Mouse (Mus musculus): ENCODE results near the gene Pcgf3.

Gene Pcgf3

DNA sequence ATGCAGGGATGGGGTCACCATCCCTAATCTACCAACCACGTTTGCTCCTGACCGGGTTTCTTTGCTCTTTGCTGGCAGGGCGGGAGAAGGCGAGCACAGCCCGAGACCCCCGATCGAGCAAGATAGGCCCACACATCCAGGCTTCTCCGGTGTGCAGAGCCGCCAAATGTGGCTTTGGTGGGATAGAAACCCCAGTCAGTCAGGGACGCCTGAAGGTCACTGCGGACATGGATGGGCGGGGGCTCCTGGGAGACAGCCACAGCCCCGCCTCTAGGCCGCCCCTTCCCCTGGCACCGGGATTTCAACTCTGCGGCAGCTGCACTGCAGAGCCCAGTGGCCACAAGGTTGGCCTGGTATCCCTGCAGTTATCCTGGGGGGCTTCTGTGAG lies 89.2 kb downstream of the Pcgf3 start:
- in situ Hi-C loops (cut with MboI, MseI), result no loop called here

DNA sequence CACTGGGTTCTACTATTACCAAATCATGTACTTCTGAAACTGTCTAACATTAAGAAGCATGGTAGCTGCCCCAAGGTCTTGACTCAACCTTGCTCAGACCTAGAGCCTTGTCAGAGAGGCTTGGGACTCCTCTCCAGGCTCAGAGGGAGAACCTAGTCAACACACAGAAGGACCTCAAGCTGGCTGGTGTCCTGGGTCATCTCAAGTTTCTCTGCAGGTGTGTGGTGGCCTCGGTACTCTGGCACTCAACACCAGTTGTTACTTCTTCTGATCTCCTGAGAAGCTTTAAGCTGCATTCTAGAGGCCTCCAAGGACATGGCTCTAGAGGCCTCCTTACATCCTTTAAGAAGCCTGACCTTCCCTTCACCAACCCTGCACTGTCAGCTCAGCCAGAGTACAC lies 93.0 kb downstream of the Pcgf3 start:
- in situ Hi-C loops (cut with MboI, MseI), result no loop called here

All from T-helper 17 cell (primary cell).